Mouse (Mus musculus): ENCODE results near the gene Arhgap22. TPM values are rescaled to one million over a fixed set of nuclear protein-coding genes. Genes with fewer than 3 reads are reported as not detected.

The Arhgap22 gene
- total RNA-seq, 1 experiment: 5.7 TPM

DNA sequence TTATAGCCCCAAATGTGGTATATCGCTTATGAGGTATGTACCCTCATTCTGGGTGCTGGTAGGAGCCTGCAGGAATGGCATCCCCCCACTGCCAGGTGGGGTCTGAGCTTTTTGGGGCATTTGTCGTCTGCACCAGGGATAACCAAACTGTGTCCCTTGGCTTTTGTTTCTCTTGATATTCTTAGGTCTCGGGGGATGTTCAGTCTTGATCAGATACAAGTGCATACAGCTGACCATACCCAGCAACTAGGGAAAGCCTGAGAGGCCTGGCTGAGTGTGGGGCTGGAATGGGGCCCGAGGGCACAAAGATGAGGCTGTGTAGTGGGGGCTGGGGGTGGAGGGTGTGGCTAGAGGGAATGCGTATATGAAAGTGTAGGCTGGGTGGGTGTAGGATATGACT, 149.8 kb downstream of the Arhgap22 start:
- Histone ChIP-seq H3K4me1 (ENCODE audit: control insufficient read depth in 2 of 2, insufficient read depth in 2 of 2, low read length in 2 of 2, poor library complexity in 1 of 2) (peaks cover 0 to 9% of the 10 kb centered on the region in 2 experiments; a peak in 1 of 4 replicates), H3K36me3 (ENCODE audit: control insufficient read depth, insufficient read depth, low read length, poor library complexity, severe bottlenecking) (peaks cover 4% of the 10 kb centered on the region; the same call in 1 of the 2 replicates), H3K4me3 (ENCODE audit: insufficient read depth in 1 of 2, low read depth in 1 of 2, low read length in 2 of 2, poor library complexity in 1 of 2, severe bottlenecking in 1 of 2) (no peak overlapping the region), H3K9ac (ENCODE audit: insufficient read depth, low read depth, low read length, poor library complexity, severe bottlenecking) (no peak overlapping the region), H3K9me3 (ENCODE audit: control insufficient read depth, insufficient read depth, low read depth, low read length) (no peaks in the 10 kb centered on the region), H3K27ac (ENCODE audit: insufficient read depth, low read depth, low read length, poor library complexity, severe bottlenecking) (no peak overlapping the region)
- TF ChIP-seq MAFK (IDR thresholded peaks at IDR 0.05; ENCODE audit: insufficient read depth, low read depth, low read length) (no peak), HCFC1 (IDR thresholded peaks at IDR 0.05; ENCODE audit: borderline replicate concordance, insufficient read depth, low read length) (no peak), ZC3H11A (IDR thresholded peaks at IDR 0.05; ENCODE audit: borderline replicate concordance, low read depth, low read length) (no peak)
- no peak for DNase-seq (ENCODE audit: low read depth, low spot score)
- in situ Hi-C loops (cut with MboI; ENCODE audit: low sequenced_read_pairs in 2 of 2, unreplicated experiment in 2 of 2): no loop called here

DNA sequence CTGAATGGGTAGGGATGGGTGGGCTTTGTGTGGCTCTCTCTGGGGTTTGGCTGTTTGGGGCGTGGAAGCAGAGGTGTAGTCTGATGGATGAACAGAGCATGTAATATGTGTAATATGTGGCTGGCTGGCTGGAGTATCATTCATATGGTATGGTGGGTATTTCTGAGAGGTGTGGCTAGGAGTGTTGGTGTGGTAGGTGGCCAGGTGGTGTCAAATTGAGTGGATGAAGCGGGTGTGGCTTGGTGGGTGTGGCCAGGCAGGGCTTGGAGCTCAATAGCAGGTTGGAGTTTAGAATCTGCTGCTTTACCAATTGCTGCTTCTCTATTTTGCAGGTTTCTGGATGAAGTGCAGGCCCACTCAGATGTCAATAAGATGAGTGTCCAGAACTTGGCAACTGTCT, 150.2 kb downstream of the Arhgap22 start:
- in situ Hi-C loops (cut with MboI; ENCODE audit: low sequenced_read_pairs in 2 of 2, unreplicated experiment in 2 of 2): no loop called here
- H3K36me3 ChIP-seq (ENCODE audit: control insufficient read depth, insufficient read depth, low read length, poor library complexity, severe bottlenecking): peaks cover 4% of the 10 kb centered on the region; the same call in 1 of the 2 replicates
- TF ChIP-seq CHD2 (IDR thresholded peaks at IDR 0.05; ENCODE audit: low read depth, low read length): no peak
- no peak for TF ChIP-seq ZC3H11A (IDR thresholded peaks at IDR 0.05; ENCODE audit: borderline replicate concordance, low read depth, low read length)
- TF ChIP-seq MAFK (IDR thresholded peaks at IDR 0.05; ENCODE audit: insufficient read depth, low read depth, low read length): no peak
- no peak for TF ChIP-seq ZNF384 (IDR thresholded peaks at IDR 0.05; ENCODE audit: low read depth, low read length)
- no peak for TF ChIP-seq HCFC1 (IDR thresholded peaks at IDR 0.05; ENCODE audit: borderline replicate concordance, insufficient read depth, low read length)
- peaks cover 0 to 9% of the 10 kb centered on the region in 2 experiments; a peak in 1 of 4 replicates for H3K4me1 ChIP-seq (ENCODE audit: control insufficient read depth in 2 of 2, insufficient read depth in 2 of 2, low read length in 2 of 2, poor library complexity in 1 of 2)
- no peaks in the 10 kb centered on the region for H3K9me3 ChIP-seq (ENCODE audit: control insufficient read depth, insufficient read depth, low read depth, low read length)
- no peak for DNase-seq (ENCODE audit: low read depth, low spot score)
- H3K9ac ChIP-seq (ENCODE audit: insufficient read depth, low read depth, low read length, poor library complexity, severe bottlenecking): no peak overlapping the region
- no peak overlapping the region for H3K4me3 ChIP-seq (ENCODE audit: insufficient read depth in 1 of 2, low read depth in 1 of 2, low read length in 2 of 2, poor library complexity in 1 of 2, severe bottlenecking in 1 of 2)
- no peak overlapping the region for H3K27ac ChIP-seq (ENCODE audit: insufficient read depth, low read depth, low read length, poor library complexity, severe bottlenecking)

DNA sequence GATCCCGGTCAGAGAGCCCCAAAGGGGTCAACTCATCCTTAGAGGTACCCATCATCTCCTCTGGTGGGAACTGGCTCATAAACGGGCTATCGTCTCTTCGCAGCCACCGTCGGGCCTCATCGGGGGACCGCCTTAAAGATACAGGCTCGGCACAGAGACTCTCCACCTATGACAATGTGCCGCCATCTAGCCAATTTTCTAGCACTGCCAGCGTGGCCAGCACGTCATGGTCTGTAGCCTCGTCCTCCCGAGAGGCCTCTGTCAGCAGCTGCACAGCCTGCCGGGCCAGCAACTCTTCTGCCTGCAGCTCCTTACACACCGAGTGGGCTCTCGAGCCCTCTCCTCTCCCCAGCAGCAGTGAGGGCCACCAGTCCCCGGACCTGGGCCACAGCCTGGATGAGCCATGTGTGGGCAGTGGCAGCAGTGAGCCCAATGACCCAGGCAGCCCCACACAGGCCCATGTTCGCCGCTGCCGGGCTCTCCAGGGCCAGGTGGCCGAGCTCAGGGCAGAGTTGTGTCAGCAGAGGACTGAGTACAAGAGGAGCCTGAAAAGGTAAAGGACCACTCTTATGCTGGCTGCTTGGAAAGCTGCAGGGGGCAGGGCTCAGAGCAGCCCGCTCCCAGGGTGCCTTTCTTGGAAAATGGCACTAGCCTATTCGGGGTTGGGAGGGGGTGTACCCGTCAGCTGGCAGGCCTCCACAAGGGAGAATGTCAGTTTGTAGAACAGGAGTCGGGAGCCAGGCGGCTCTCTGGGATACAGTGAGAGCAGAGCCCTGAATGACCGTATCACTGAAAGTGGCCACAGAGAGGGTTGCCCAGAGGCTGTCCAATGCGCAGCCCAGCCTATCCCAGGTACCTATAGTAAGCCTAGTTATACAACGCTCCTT, 153.3 kb downstream of the Arhgap22 start:
- H3K36me3 ChIP-seq (ENCODE audit: control insufficient read depth, insufficient read depth, low read length, poor library complexity, severe bottlenecking): peaks cover 4% of the 10 kb centered on the region; the same call in 1 of the 2 replicates
- H3K4me3 ChIP-seq (ENCODE audit: insufficient read depth in 1 of 2, low read depth in 1 of 2, low read length in 2 of 2, poor library complexity in 1 of 2, severe bottlenecking in 1 of 2): no peak overlapping the region
- no peaks in the 10 kb centered on the region for H3K9me3 ChIP-seq (ENCODE audit: control insufficient read depth, insufficient read depth, low read depth, low read length)
- H3K4me1 ChIP-seq (ENCODE audit: control insufficient read depth in 2 of 2, insufficient read depth in 2 of 2, low read length in 2 of 2, poor library complexity in 1 of 2): peaks cover 2 to 6% of the 10 kb centered on the region in 2 experiments; a peak in 2 of 4 replicates
- H3K27ac ChIP-seq (ENCODE audit: insufficient read depth, low read depth, low read length, poor library complexity, severe bottlenecking): no peak overlapping the region
- in situ Hi-C loops (cut with MboI; ENCODE audit: low sequenced_read_pairs in 2 of 2, unreplicated experiment in 2 of 2): no loop called here
- H3K9ac ChIP-seq (ENCODE audit: insufficient read depth, low read depth, low read length, poor library complexity, severe bottlenecking): no peak overlapping the region; the same call in 1 of the 2 replicates
- no peak for DNase-seq (ENCODE audit: low read depth, low spot score)
- TF ChIP-seq MAFK (IDR thresholded peaks at IDR 0.05; ENCODE audit: insufficient read depth, low read depth, low read length) (no peak), HCFC1 (IDR thresholded peaks at IDR 0.05; ENCODE audit: borderline replicate concordance, insufficient read depth, low read length) (no peak), ZC3H11A (IDR thresholded peaks at IDR 0.05; ENCODE audit: borderline replicate concordance, low read depth, low read length) (no peak), CHD2 (IDR thresholded peaks at IDR 0.05; ENCODE audit: low read depth, low read length) (no peak), ZNF384 (IDR thresholded peaks at IDR 0.05; ENCODE audit: low read depth, low read length) (no peak)

DNA sequence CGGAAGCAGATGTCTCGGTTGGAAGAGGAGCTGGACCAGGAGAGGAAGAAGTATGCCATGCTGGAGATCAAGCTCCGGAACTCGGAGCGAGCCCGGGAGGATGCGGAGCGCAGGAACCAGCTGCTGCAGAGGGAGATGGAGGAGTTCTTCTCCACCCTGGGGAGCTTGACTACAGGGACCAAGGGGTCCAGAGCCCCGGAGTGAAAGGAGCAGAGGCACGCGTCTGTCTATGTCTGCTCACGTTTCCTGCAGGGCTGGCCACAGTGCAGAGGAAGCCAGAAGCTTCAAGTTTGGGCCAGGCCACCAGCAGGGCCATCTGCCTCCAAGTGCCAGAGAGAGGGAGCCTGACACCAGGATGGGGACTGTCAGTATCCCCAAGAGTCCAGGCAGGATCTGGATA, 155.5 kb downstream of the Arhgap22 start:
- Histone ChIP-seq H3K4me1 (ENCODE audit: control insufficient read depth in 2 of 2, insufficient read depth in 2 of 2, low read length in 2 of 2, poor library complexity in 1 of 2) (peaks cover 0 to 2% of the 10 kb centered on the region in 2 experiments; a peak in 2 of 4 replicates), H3K4me3 (ENCODE audit: insufficient read depth in 1 of 2, low read depth in 1 of 2, low read length in 2 of 2, poor library complexity in 1 of 2, severe bottlenecking in 1 of 2) (no peak overlapping the region), H3K9ac (ENCODE audit: insufficient read depth, low read depth, low read length, poor library complexity, severe bottlenecking) (no peak overlapping the region; the same call in 1 of the 2 replicates), H3K27ac (ENCODE audit: insufficient read depth, low read depth, low read length, poor library complexity, severe bottlenecking) (no peak overlapping the region), H3K9me3 (ENCODE audit: control insufficient read depth, insufficient read depth, low read depth, low read length) (no peaks in the 10 kb centered on the region), H3K36me3 (ENCODE audit: control insufficient read depth, insufficient read depth, low read length, poor library complexity, severe bottlenecking) (peaks cover 4% of the 10 kb centered on the region; the same call in 1 of the 2 replicates)
- DNase-seq (ENCODE audit: low read depth, low spot score): no peak
- in situ Hi-C loops (cut with MboI; ENCODE audit: low sequenced_read_pairs in 2 of 2, unreplicated experiment in 2 of 2): no loop called here
- TF ChIP-seq MAFK (IDR thresholded peaks at IDR 0.05; ENCODE audit: insufficient read depth, low read depth, low read length) (no peak), HCFC1 (IDR thresholded peaks at IDR 0.05; ENCODE audit: borderline replicate concordance, insufficient read depth, low read length) (no peak), ZNF384 (IDR thresholded peaks at IDR 0.05; ENCODE audit: low read depth, low read length) (no peak), ZC3H11A (IDR thresholded peaks at IDR 0.05; ENCODE audit: borderline replicate concordance, low read depth, low read length) (no peak), CHD2 (IDR thresholded peaks at IDR 0.05; ENCODE audit: low read depth, low read length) (no peak)
